Mouse (Mus musculus): Measurements from ENCODE around the gene Elobl. TPM values are rescaled to one million over a fixed set of nuclear protein-coding genes. Genes with fewer than 3 reads are reported as not detected.
A peak's percentile ranks its signal among the peaks of the same experiment; 100 is the strongest.
"Not testable (repeated sequence)": the region's sequence is repeated elsewhere in the genome, so short reads cannot be mapped to it uniquely, and the experiment has no call there.

Elobl gene
- total RNA-seq, 2 experiments from 2014 or later: not detected

GRCm38 (mm10) chr11:88998974-88999722, 32.4 kb upstream of the Elobl start, which contains the start of gene Trim25:
TSS of gene Trim25 (plus strand) at chr11:88999376.
- DNase-seq (ENCODE audit: low spot score in 2 of 2): peak; percentile 47 to 53
- TF ChIP-seq CTCF (conservative IDR thresholded peaks at IDR 0.05): no peak
- Histone ChIP-seq H3K4me3 (peak within 1 kb of the TSS; percentile 50), H3K27ac (peak within 1 kb of the TSS; percentile 58)

GRCm38 (mm10) chr11:88998406-88998805, 31.7 kb upstream of the Elobl start:
- no peak for DNase-seq (ENCODE audit: low spot score in 2 of 2)
- H3K4me3 ChIP-seq: no peak overlapping the region
- TF ChIP-seq CTCF (conservative IDR thresholded peaks at IDR 0.05): no peak
- H3K27ac ChIP-seq: no peak overlapping the region

GRCm38 (mm10) chr11:88997343-88997742, 30.6 kb upstream of the Elobl start:
- H3K27ac ChIP-seq; DNase-seq (ENCODE audit: low spot score in 2 of 2); H3K4me3 ChIP-seq: not testable (repeated sequence)
- peak; percentile 66 for TF ChIP-seq CTCF (conservative IDR thresholded peaks at IDR 0.05)

- no peak for DNase-seq (ENCODE audit: low spot score in 2 of 2)
- no peak for TF ChIP-seq CTCF (conservative IDR thresholded peaks at IDR 0.05)
- H3K27ac ChIP-seq: no peak overlapping the region
- H3K4me3 ChIP-seq: no peak overlapping the region
These were observed 29.7 kb upstream of the Elobl start for GRCm38 (mm10) chr11:88996427-88996826.

GRCm38 (mm10) chr11:88995616-88996015, 28.9 kb upstream of the Elobl start:
- TF ChIP-seq CTCF (conservative IDR thresholded peaks at IDR 0.05): no peak

GRCm38 (mm10) chr11:88994492-88994891, 27.8 kb upstream of the Elobl start:
- no peak overlapping the region for H3K27ac ChIP-seq
- DNase-seq (ENCODE audit: low spot score in 2 of 2): no peak
- no peak overlapping the region for H3K4me3 ChIP-seq
- no peak for TF ChIP-seq CTCF (conservative IDR thresholded peaks at IDR 0.05)

More at GRCm38 (mm10) chr11:88995616-88996015, 28.9 kb upstream of the Elobl start:
- no peak overlapping the region for H3K27ac ChIP-seq
- DNase-seq (ENCODE audit: low spot score in 2 of 2): no peak
- H3K4me3 ChIP-seq: no peak overlapping the region

- H3K27ac ChIP-seq: no peak overlapping the region
- no peak overlapping the region for H3K4me3 ChIP-seq
- TF ChIP-seq CTCF (conservative IDR thresholded peaks at IDR 0.05): peak; percentile 77
- DNase-seq (ENCODE audit: low spot score in 2 of 2): peak in 1 of 2 experiments; percentile 37
These were observed 26.9 kb upstream of the Elobl start for GRCm38 (mm10) chr11:88993625-88994024.

GRCm38 (mm10) chr11:88993186-88993585, 26.5 kb upstream of the Elobl start:
- no peak for DNase-seq (ENCODE audit: low spot score in 2 of 2)
- no peak overlapping the region for H3K27ac ChIP-seq
- no peak overlapping the region for H3K4me3 ChIP-seq
- TF ChIP-seq CTCF (conservative IDR thresholded peaks at IDR 0.05): no peak

GRCm38 (mm10) chr11:88989530-88989929, 22.8 kb upstream of the Elobl start:
- TF ChIP-seq CTCF (conservative IDR thresholded peaks at IDR 0.05): peak; percentile 78
- no peak for DNase-seq (ENCODE audit: low spot score in 2 of 2)
- Histone ChIP-seq H3K4me3 (no peak overlapping the region), H3K27ac (no peak overlapping the region)

GRCm38 (mm10) chr11:88988956-88989355, 22.2 kb upstream of the Elobl start:
- DNase-seq (ENCODE audit: low spot score in 2 of 2): no peak
- H3K27ac ChIP-seq: no peak overlapping the region
- no peak overlapping the region for H3K4me3 ChIP-seq
- no peak for TF ChIP-seq CTCF (conservative IDR thresholded peaks at IDR 0.05)

GRCm38 (mm10) chr11:88986616-88987015, 19.9 kb upstream of the Elobl start:
- H3K27ac ChIP-seq: no peak overlapping the region
- no peak overlapping the region for H3K4me3 ChIP-seq
- no peak for DNase-seq (ENCODE audit: low spot score in 2 of 2)
- TF ChIP-seq CTCF (conservative IDR thresholded peaks at IDR 0.05): peak; percentile 56

GRCm38 (mm10) chr11:88981337-88981736, 14.6 kb upstream of the Elobl start:
- no peak for TF ChIP-seq CTCF (conservative IDR thresholded peaks at IDR 0.05)
- Histone ChIP-seq H3K4me3 (no peak overlapping the region), H3K27ac (no peak overlapping the region)
- DNase-seq (ENCODE audit: low spot score in 2 of 2): no peak

GRCm38 (mm10) chr11:88977188-88977587, 10.5 kb upstream of the Elobl start:
- Histone ChIP-seq H3K4me3 (no peak overlapping the region), H3K27ac (no peak overlapping the region)
- no peak for DNase-seq (ENCODE audit: low spot score in 2 of 2)
- TF ChIP-seq CTCF (conservative IDR thresholded peaks at IDR 0.05): no peak

- Histone ChIP-seq H3K27ac (no peak overlapping the region), H3K4me3 (no peak overlapping the region)
- DNase-seq (ENCODE audit: low spot score in 2 of 2): no peak
- peak; percentile 77 for TF ChIP-seq CTCF (conservative IDR thresholded peaks at IDR 0.05)
These were observed 9.6 kb upstream of the Elobl start for GRCm38 (mm10) chr11:88976320-88976719.
